Mouse (Mus musculus): ENCODE data around the gene Wdr27.

DNA sequence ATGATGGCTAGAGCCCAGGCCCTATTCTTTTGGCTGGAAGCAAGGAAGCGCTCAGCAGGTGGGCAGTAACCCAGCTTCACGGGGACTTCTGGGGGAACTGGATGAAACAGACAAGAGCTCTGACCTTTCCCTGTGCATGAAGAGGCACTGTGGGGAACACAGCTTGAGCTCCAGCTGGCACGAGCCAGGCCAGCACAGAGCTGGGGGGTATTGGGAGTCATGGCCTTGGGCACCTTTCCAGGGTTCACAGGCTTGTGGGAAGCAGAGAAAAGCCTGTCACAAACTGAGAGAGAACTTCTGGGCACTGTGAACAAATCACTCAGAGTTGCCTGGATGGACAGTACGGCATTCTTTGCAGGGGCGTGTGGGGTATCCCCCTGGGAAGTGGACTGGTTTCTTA, 118.0 kb downstream of the Wdr27 start:
- TF ChIP-seq ZNF384 (IDR thresholded peaks at IDR 0.05; ENCODE audit: low read depth, low read length) (no peak), MAFK (IDR thresholded peaks at IDR 0.05; ENCODE audit: insufficient read depth, low read depth, low read length) (no peak), CHD2 (IDR thresholded peaks at IDR 0.05; ENCODE audit: low read depth, low read length) (no peak)

All from ES-E14 (cell line).